Mouse (Mus musculus): ENCODE data around the gene Stk40. TPM values are rescaled to one million over a fixed set of nuclear protein-coding genes. Genes with fewer than 3 reads are reported as not detected.
"Not testable (repeated sequence)": the region's sequence is repeated elsewhere in the genome, so short reads cannot be mapped to it uniquely, and the experiment has no call there.

Stk40 gene
- polyA plus RNA-seq, 1 experiment from 2014 or later: 26.4 TPM

GRCm38 (mm10) chr4:126159455-126159854 is 55.7 kb downstream of the Stk40 start:
- 65% methylated on average over 8 of the region's 8 CpGs for WGBS
- H3K4me1 ChIP-seq: peaks cover 37% of the 10 kb centered on the region
- no peaks in the 10 kb centered on the region for H3K9me3 ChIP-seq
- no peak for ATAC-seq (ENCODE audit: extremely low read depth, insufficient number of reproducible peaks, low FRiP score, low TSS enrichment)
- H3K4me2 ChIP-seq: no peak overlapping the region
- no peak overlapping the region for H3K9ac ChIP-seq
- H3K27ac ChIP-seq (replicated peaks): no peak overlapping the region
- H3K27me3 ChIP-seq (replicated peaks): no peaks in the 10 kb centered on the region
- peaks cover 7% of the 10 kb centered on the region; the same call in 1 of the 2 replicates for H3K36me3 ChIP-seq
- no peak overlapping the region for H3K4me3 ChIP-seq

- Histone ChIP-seq H3K4me3 (no peak overlapping the region), H3K27me3 (replicated peaks) (no peaks in the 10 kb centered on the region), H3K9ac (no peak overlapping the region), H3K9me3 (no peaks in the 10 kb centered on the region), H3K4me1 (peaks cover 24% of the 10 kb centered on the region), H3K27ac (replicated peaks) (no peak overlapping the region), H3K36me3 (peaks cover 18% of the 10 kb centered on the region), H3K4me2 (no peak overlapping the region)
- ATAC-seq (ENCODE audit: extremely low read depth, insufficient number of reproducible peaks, low FRiP score, low TSS enrichment): no peak
- WGBS: 90% methylated on average over 8 of the region's 8 CpGs
Observed at GRCm38 (mm10) chr4:126160981-126161380, 57.2 kb downstream of the Stk40 start.

- H3K27ac ChIP-seq (replicated peaks): no peak overlapping the region
- 87% methylated on average over 6 of the region's 6 CpGs for WGBS
- peaks cover 22% of the 10 kb centered on the region for H3K36me3 ChIP-seq
- no peaks in the 10 kb centered on the region for H3K27me3 ChIP-seq (replicated peaks)
- H3K4me3 ChIP-seq: no peak overlapping the region
- H3K9ac ChIP-seq: no peak overlapping the region
- ATAC-seq (ENCODE audit: extremely low read depth, insufficient number of reproducible peaks, low FRiP score, low TSS enrichment): no peak
- peaks cover 26% of the 10 kb centered on the region for H3K4me1 ChIP-seq
- H3K4me2 ChIP-seq: no peak overlapping the region
- no peaks in the 10 kb centered on the region for H3K9me3 ChIP-seq
Observed at GRCm38 (mm10) chr4:126161456-126161855, 57.7 kb downstream of the Stk40 start.

- ATAC-seq (ENCODE audit: extremely low read depth, insufficient number of reproducible peaks, low FRiP score, low TSS enrichment): no peak; the same call in 1 of the 2 replicates
- H3K27ac ChIP-seq (replicated peaks): peak overlapping the region; percentile 83; the same call in 1 of the 2 replicates
- 70% methylated on average over 9 of the region's 9 CpGs for WGBS
Observed at GRCm38 (mm10) chr4:126161986-126162385, 58.2 kb downstream of the Stk40 start.

DNA sequence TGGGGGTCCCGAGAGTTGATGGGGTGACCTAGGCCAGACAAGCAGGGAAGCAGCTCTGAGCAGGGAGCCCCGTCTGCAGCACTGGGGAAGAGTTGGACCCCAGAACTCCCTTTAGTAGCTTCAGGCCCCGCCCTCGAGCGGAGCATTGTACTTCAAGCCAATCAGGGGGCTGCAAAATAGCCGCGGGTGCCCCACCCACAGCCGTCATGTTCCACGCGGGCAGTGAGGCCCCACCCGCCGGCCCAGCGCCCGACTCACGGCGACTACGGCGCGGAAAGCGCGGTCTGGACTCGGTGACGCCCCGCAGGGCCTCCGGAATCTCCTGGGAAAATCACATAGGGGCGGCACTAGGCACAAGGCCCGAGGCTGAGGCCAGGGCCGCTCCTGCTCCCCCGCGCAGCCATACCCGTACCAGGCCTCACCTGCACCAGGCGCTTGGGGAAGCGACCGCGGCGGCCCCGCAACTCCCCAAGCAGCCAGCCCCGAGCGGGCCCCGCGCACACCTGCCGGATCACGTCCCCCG is 58.8 kb downstream of the Stk40 start:
- Histone ChIP-seq H3K27me3 (replicated peaks) (no peaks in the 10 kb centered on the region), H3K9ac (peak overlapping the region; percentile 95), H3K4me3 (peak overlapping the region; percentile 67), H3K9me3 (no peaks in the 10 kb centered on the region), H3K36me3 (peaks cover 28% of the 10 kb centered on the region), H3K27ac (replicated peaks) (peak overlapping the region; percentile 83), H3K4me2 (peak overlapping the region; percentile 100), H3K4me1 (peaks cover 33% of the 10 kb centered on the region)
- 2% methylated on average over 44 of the region's 44 CpGs for WGBS
- ATAC-seq (ENCODE audit: extremely low read depth, insufficient number of reproducible peaks, low FRiP score, low TSS enrichment): peak; percentile 75

More at GRCm38 (mm10) chr4:126161986-126162385, 58.2 kb downstream of the Stk40 start:
- H3K9me3 ChIP-seq: no peaks in the 10 kb centered on the region
- H3K4me1 ChIP-seq: peaks cover 31% of the 10 kb centered on the region
- peak overlapping the region; percentile 100 for H3K4me2 ChIP-seq
- peak overlapping the region; percentile 95 for H3K9ac ChIP-seq
- no peaks in the 10 kb centered on the region for H3K27me3 ChIP-seq (replicated peaks)
- H3K36me3 ChIP-seq: peaks cover 22% of the 10 kb centered on the region
- H3K4me3 ChIP-seq: peak overlapping the region; percentile 67

DNA sequence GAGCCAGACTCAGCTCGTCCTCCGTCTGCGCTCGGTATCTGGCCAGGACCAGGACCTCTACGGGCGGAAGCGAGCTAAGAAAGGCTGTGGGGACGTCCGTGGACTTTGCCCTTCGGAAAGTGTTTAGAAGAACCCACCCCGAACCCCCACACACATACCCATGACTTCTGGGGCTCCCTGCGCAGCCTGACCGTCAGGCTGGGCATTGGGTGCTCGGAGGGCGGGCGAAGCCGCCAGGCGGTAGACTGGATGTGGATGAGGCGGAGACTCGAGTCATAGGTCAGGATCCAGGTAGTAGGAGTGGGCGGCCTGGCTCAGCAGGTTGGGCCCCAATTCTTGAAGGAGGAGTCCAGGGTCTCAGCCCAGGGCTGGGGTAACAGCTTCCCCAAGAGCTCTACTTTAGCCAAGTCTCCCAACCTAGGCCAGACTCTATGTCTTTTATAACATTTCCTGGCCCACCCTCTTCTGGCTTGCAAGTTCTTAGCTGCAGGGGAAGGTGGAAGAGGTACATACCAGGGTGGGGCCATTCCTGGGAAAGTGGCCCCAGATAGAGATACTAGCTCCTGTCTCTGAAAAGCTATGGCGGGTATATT is 59.4 kb downstream of the Stk40 start, which contains the start of gene Sh3d21:
Gene Sh3d21 (minus strand): TSS at position 425 of the 593 bp plus-strand sequence.
- Histone ChIP-seq H3K9ac (peak within 1 kb of the TSS; percentile 95), H3K4me1 (peaks cover 33% of the 10 kb centered on the region), H3K9me3 (no peaks in the 10 kb centered on the region), H3K27ac (replicated peaks) (peak within 1 kb of the TSS; percentile 83), H3K4me3 (peak within 1 kb of the TSS; percentile 67), H3K4me2 (peak within 1 kb of the TSS; percentile 100), H3K36me3 (peaks cover 33% of the 10 kb centered on the region), H3K27me3 (replicated peaks) (no peaks in the 10 kb centered on the region)
- ATAC-seq (ENCODE audit: extremely low read depth, insufficient number of reproducible peaks, low FRiP score, low TSS enrichment): no peak
- 6% methylated on average over 22 of the region's 22 CpGs for WGBS

DNA sequence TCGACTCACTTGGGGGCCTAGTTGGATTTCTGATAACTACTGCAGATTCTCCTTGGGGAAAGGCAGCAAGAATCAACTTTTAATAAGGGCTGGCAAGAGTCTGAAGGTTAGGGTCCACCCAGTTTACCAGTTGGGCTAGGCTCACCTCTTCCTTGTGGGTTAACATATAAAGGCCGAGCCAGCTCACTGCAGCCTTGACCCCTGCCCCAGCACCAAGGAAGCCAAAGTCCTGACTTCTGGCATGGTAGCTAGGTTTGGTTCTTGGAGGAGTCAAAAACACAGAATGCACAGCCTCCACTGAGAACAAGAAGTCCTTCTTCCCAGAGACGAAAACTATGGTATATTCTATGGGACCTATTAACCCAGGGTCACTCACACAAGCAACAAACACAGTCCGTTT is 59.9 kb downstream of the Stk40 start:
- no peaks in the 10 kb centered on the region for H3K9me3 ChIP-seq
- H3K27me3 ChIP-seq (replicated peaks): no peaks in the 10 kb centered on the region
- no peak for ATAC-seq (ENCODE audit: extremely low read depth, insufficient number of reproducible peaks, low FRiP score, low TSS enrichment)
- peaks cover 39% of the 10 kb centered on the region for H3K36me3 ChIP-seq
- peaks cover 33% of the 10 kb centered on the region for H3K4me1 ChIP-seq
- peak overlapping the region; percentile 83 for H3K27ac ChIP-seq (replicated peaks)
- peak overlapping the region; percentile 100 for H3K4me2 ChIP-seq
- peak overlapping the region; percentile 95; the same call in 1 of the 2 replicates for H3K9ac ChIP-seq
- H3K4me3 ChIP-seq: peak overlapping the region; percentile 67
- WGBS: 65% methylated on average over 4 of the region's 4 CpGs

- H3K4me3 ChIP-seq; H3K4me2 ChIP-seq; H3K27ac ChIP-seq (replicated peaks); ATAC-seq (ENCODE audit: extremely low read depth, insufficient number of reproducible peaks, low FRiP score, low TSS enrichment); H3K27me3 ChIP-seq (replicated peaks); H3K9me3 ChIP-seq; H3K9ac ChIP-seq: not testable (repeated sequence)
- H3K36me3 ChIP-seq: peaks cover 53% of the 10 kb centered on the region
- 73% methylated on average over 8 of the region's 10 CpGs for WGBS
- peaks cover 33% of the 10 kb centered on the region for H3K4me1 ChIP-seq
Observed at GRCm38 (mm10) chr4:126165092-126165491, 61.3 kb downstream of the Stk40 start.

DNA sequence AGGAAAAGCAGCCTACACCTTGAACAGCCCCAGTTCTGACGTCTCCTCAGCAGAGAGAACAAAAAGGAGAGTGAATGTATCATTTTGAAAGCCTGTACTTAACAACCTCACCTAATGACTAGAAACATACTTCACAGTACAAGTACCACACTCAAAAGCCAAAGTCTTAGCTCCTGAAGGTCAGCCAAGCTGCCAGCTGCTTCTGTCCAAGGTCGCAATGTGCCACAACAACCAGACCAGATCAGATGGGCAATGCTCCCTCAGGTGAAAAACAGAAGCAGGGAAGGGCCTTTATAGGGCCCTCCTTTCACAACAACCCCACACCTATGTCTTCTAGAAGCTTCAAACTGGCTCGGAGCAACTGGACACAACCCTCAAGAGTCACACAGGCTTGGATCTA is 62.3 kb downstream of the Stk40 start:
- WGBS: 72% methylated on average over 3 of the region's 3 CpGs
- Histone ChIP-seq H3K4me3 (no peak overlapping the region), H3K36me3 (peaks cover 63% of the 10 kb centered on the region), H3K27ac (replicated peaks) (peak overlapping the region; percentile 66), H3K4me1 (peaks cover 33% of the 10 kb centered on the region), H3K9ac (peak overlapping the region; percentile 4; the same call in 1 of the 2 replicates), H3K27me3 (replicated peaks) (no peaks in the 10 kb centered on the region), H3K9me3 (no peaks in the 10 kb centered on the region), H3K4me2 (no peak overlapping the region)
- ATAC-seq (ENCODE audit: extremely low read depth, insufficient number of reproducible peaks, low FRiP score, low TSS enrichment): no peak

GRCm38 (mm10) chr4:126168851-126169250 is 65.1 kb downstream of the Stk40 start:
- no peak overlapping the region for H3K27ac ChIP-seq (replicated peaks)
- no peaks in the 10 kb centered on the region for H3K27me3 ChIP-seq (replicated peaks)
- H3K36me3 ChIP-seq: peaks cover 89% of the 10 kb centered on the region
- H3K9me3 ChIP-seq: no peaks in the 10 kb centered on the region
- WGBS: 83% methylated on average over 6 of the region's 6 CpGs
- no peak overlapping the region for H3K4me3 ChIP-seq
- ATAC-seq (ENCODE audit: extremely low read depth, insufficient number of reproducible peaks, low FRiP score, low TSS enrichment): no peak
- H3K9ac ChIP-seq: no peak overlapping the region
- H3K4me2 ChIP-seq: no peak overlapping the region
- peaks cover 14% of the 10 kb centered on the region for H3K4me1 ChIP-seq

- H3K27me3 ChIP-seq (replicated peaks); H3K9me3 ChIP-seq; ATAC-seq (ENCODE audit: extremely low read depth, insufficient number of reproducible peaks, low FRiP score, low TSS enrichment); H3K4me2 ChIP-seq; H3K27ac ChIP-seq (replicated peaks); H3K4me3 ChIP-seq; H3K9ac ChIP-seq: not testable (repeated sequence)
- WGBS: 91% methylated on average over 5 of the region's 5 CpGs
- Histone ChIP-seq H3K4me1 (peaks cover 14% of the 10 kb centered on the region), H3K36me3 (peaks cover 99% of the 10 kb centered on the region)
Observed at GRCm38 (mm10) chr4:126170737-126171136, 67.0 kb downstream of the Stk40 start.

- 91% methylated on average over 5 of the region's 5 CpGs for WGBS
- no peak overlapping the region for H3K9ac ChIP-seq
- H3K4me3 ChIP-seq: no peak overlapping the region
- ATAC-seq (ENCODE audit: extremely low read depth, insufficient number of reproducible peaks, low FRiP score, low TSS enrichment): no peak
- no peaks in the 10 kb centered on the region for H3K9me3 ChIP-seq
- no peaks in the 10 kb centered on the region for H3K27me3 ChIP-seq (replicated peaks)
- peaks cover 93% of the 10 kb centered on the region for H3K36me3 ChIP-seq
- no peak overlapping the region for H3K4me2 ChIP-seq
- no peaks in the 10 kb centered on the region for H3K4me1 ChIP-seq
- no peak overlapping the region for H3K27ac ChIP-seq (replicated peaks)
Observed at GRCm38 (mm10) chr4:126173800-126174199, 70.0 kb downstream of the Stk40 start.

Data from heart, embryonic 13.5 days (tissue).